Mouse (Mus musculus) thymus, adult 2 months (tissue): ENCODE measurements at regions not wholly inside any gene's neighbourhood (a gene's known extent, or its start where the extent isn't known, plus 50 kb on each side); places are given as distances from the start of the nearest gene placed in this dataset.

ENCODE experiments used
- DNase-seq: peaks from one replicate; pipeline ENCODE4 v3.0.0; 2021
- H3K27ac ChIP-seq: fragments of 200-500 bp; 2 replicates; pipeline ENCODE4 v1.5.1; 2012; ENCODE audit warnings: low read length, control low read depth; ENCODE audit not compliant: control insufficient read depth, insufficient read depth
- H3K27me3 ChIP-seq: fragments of 200-500 bp; 2 replicates; pipeline ENCODE4 v1.6.1; 2012; ENCODE audit warnings: mild to moderate bottlenecking, low read length, moderate library complexity, mixed read lengths; ENCODE audit not compliant: control insufficient read depth, insufficient read depth
- H3K36me3 ChIP-seq: fragments of 200-500 bp; 2 replicates; pipeline ENCODE4 v1.6.1; 2012; ENCODE audit warnings: mild to moderate bottlenecking, low read length, moderate library complexity; ENCODE audit not compliant: control insufficient read depth, insufficient read depth
- H3K4me1 ChIP-seq: fragments of 200-500 bp; replicated peaks from 2 replicates; pipeline ENCODE4 v1.6.1; 2012; ENCODE audit warnings: low read length; ENCODE audit not compliant: control insufficient read depth, insufficient read depth
- H3K4me3 ChIP-seq: fragments of 200-500 bp; 2 replicates; pipeline ENCODE4 v1.5.1; 2012; ENCODE audit warnings: mild to moderate bottlenecking, low read length, control low read depth, moderate library complexity; ENCODE audit not compliant: control insufficient read depth, insufficient read depth
- CTCF ChIP-seq: fragments of 200-500 bp; IDR thresholded peaks from 2 replicates; pipeline ENCODE4 v1.5.1; 2012; ENCODE audit warnings: mild to moderate bottlenecking, control low read depth, low read length, moderate library complexity, borderline replicate concordance; ENCODE audit not compliant: control insufficient read depth, poor library complexity, insufficient read depth; ENCODE audit errors: extremely low read depth
- POLR2A ChIP-seq: fragments of 200-500 bp; IDR thresholded peaks from 2 replicates; pipeline ENCODE4 v1.6.1; 2012; ENCODE audit warnings: mild to moderate bottlenecking, low read length, control low read depth, moderate library complexity; ENCODE audit not compliant: control insufficient read depth, poor library complexity, insufficient read depth; ENCODE audit errors: extremely low read depth
- WGBS: fragments of 180-500 bp; shearing (Covaris S2); methylation state at CpG from one replicate; pipeline ENCODE4 v1.1.7; 2018; 5-methylcytosine and 5-hydroxymethylcytosine counted together

DNA sequence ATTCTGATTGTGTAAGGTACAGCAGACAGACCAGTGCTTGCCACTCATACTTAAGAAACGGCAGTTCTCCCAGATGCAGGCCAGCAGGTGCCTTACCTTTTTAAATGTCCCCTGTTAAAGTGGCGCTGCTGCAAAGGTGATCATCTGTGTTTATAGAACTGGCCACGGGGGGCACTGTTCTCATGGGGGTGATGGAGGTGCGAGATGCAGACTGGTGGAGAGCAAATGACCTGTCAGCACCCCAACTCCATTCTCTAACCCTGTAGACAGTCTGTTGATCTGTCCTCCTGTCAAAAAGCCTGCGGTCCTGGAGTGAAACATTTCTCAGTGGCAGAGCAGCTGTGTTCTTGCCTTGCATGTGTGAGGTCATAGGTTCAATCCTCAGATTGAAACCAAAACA is 135.4 kb upstream of the Gm17728 start:
- no peak overlapping the region for H3K4me3 ChIP-seq
- H3K27ac ChIP-seq = no peak overlapping the region
- H3K4me1 ChIP-seq = no peaks in the 10 kb centered on the region
- no peak for DNase-seq
- TF ChIP-seq CTCF (no peak), POLR2A (no peak)
- H3K27me3 ChIP-seq = no peaks in the 10 kb centered on the region
- 68% methylated on average over 5 of the region's 5 CpGs for WGBS
- no peaks in the 10 kb centered on the region for H3K36me3 ChIP-seq

DNA sequence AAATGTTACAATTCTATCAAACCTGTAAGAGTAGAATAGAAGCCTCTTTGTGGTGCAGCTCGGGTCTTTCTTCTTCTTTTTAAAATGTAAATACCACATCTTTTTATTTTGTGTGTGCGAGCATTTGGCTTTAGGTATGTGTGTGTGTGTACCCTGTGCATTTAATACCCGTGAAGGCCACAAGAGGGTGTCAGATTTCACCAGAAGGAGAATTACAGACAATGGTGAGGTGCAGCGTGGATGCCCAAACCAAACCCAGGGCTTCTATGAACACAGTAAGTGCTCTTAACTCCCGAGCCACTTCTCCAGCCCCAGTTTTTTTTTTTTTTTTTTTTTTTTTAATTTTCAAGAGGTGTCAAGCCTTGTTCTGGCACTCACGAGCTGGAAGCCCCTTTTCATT is 135.0 kb upstream of the Gm17728 start:
- TF ChIP-seq POLR2A (no peak), CTCF (no peak)
- Histone ChIP-seq H3K4me3 (no peak overlapping the region), H3K4me1 (no peaks in the 10 kb centered on the region), H3K27ac (no peak overlapping the region), H3K27me3 (no peaks in the 10 kb centered on the region), H3K36me3 (no peaks in the 10 kb centered on the region)
- WGBS = 81% methylated on average over 6 of the region's 6 CpGs
- no peak for DNase-seq

DNA sequence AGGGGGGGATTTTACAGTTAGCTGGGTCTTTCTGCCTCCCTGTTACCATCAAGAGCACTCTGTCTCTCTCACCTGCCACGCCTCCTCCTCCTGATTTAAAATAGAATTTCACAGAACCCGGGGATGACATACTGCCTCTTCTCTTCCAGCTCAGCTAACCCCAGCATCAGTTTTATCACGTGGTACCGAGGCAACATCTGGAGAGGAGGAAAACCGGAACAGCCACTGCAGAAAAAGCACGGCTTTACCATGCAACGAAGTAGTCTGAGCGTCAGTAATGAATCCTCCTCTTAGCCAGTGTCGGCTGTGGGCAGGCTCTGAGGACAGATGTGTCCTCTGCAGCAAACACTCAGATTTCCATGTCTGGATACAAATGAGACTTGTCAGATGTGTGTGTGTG is 134.2 kb upstream of the Gm17728 start:
- TF ChIP-seq POLR2A (no peak), CTCF (no peak)
- WGBS = 87% methylated on average over 9 of the region's 9 CpGs
- H3K27ac ChIP-seq = no peak overlapping the region
- no peaks in the 10 kb centered on the region for H3K4me1 ChIP-seq
- H3K36me3 ChIP-seq = no peaks in the 10 kb centered on the region
- no peak for DNase-seq
- no peaks in the 10 kb centered on the region for H3K27me3 ChIP-seq
- no peak overlapping the region for H3K4me3 ChIP-seq

DNA sequence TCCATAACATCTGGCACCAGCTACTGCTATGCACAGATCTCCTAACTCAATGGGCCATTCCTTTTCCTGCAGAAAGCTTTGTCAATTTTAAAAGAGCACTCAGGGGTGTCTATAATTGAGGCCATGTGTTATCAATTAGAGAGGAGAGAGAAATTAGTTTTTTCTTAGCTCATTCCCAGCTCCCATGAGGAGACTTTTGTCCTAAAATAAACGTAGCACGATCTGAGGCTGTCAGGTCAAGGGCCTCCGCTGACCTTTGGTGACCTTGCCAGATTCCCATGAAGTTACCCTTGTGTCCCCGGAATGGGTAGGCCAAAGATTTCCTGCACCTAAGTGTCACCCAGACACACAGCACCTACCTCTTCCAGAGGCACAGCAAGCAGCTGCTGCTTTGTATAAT is 130.3 kb upstream of the Gm17728 start:
- no peaks in the 10 kb centered on the region for H3K36me3 ChIP-seq
- 92% methylated on average over 4 of the region's 4 CpGs for WGBS
- H3K4me1 ChIP-seq = no peaks in the 10 kb centered on the region
- H3K4me3 ChIP-seq = no peak overlapping the region
- DNase-seq = no peak
- H3K27ac ChIP-seq = no peak overlapping the region
- H3K27me3 ChIP-seq = no peaks in the 10 kb centered on the region
- TF ChIP-seq POLR2A (no peak), CTCF (no peak)

DNA sequence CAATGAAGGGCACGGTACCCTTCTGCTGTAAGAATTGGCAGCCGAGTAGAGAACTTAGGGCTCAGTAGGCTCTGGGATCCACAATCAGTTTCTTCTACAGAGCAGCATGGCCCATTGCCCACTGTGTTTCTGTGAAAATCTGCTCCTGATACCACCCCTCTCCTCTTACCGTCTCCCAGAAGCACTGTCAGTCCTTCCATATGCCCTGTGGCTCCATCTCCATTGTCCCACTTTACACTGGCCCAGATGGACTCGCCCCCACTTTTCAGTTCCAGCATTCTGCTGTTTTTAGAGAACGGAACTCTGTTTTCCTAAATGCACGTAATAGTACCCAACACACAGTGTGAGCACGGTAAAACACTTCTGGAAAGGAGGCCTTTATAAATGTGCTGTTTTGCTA is 129.6 kb upstream of the Gm17728 start:
- Histone ChIP-seq H3K36me3 (no peaks in the 10 kb centered on the region), H3K27ac (no peak overlapping the region), H3K27me3 (no peaks in the 10 kb centered on the region), H3K4me3 (no peak overlapping the region), H3K4me1 (no peaks in the 10 kb centered on the region)
- DNase-seq = no peak
- no peak for TF ChIP-seq POLR2A
- 92% methylated on average over 7 of the region's 7 CpGs for WGBS

DNA sequence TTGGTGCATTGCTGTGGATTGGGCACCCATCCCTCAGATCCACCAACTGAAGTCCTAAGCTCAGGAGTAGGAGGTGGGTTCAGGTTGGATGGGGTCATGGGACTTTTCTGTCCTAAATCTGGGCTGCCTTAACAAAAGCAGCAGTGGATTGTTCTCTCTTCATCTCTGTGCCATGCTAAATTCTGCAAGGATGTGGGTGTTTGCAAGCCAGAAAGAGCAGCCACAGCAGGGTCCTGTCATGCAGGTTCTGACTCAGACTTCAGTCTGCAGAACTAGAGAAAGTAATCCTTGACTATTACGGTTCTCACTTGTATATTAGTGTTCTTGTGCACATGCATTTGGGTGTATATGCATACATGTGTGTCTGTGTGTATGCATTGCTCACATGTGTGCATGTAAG is 125.5 kb upstream of the Gm17728 start:
- 94% methylated on average over 1 of the region's 1 CpGs for WGBS
- no peaks in the 10 kb centered on the region for H3K27me3 ChIP-seq
- H3K27ac ChIP-seq = no peak overlapping the region
- H3K4me3 ChIP-seq = no peak overlapping the region
- H3K4me1 ChIP-seq = no peaks in the 10 kb centered on the region
- DNase-seq = no peak
- H3K36me3 ChIP-seq = no peaks in the 10 kb centered on the region
- TF ChIP-seq CTCF (no peak), POLR2A (no peak)

DNA sequence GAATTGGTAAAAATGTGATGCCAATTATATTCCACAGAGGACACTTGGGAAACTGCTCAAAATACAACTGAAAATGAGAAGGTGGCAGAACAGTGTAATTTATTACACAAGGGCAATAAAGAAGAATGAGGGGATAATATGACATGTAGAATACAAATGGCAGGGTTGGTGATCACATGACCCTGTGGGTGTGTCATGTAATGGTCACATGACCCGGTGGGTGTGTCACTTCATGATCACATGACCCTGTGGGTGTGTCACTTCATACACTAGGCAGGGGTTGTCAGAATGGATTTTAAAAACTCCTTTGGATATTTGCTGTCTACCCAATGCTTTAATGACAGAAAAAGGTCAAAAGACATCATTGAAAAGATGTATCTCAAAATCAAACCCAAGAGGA is 123.6 kb upstream of the Gm17728 start:
- H3K4me1 ChIP-seq = no peaks in the 10 kb centered on the region
- H3K27ac ChIP-seq = no peak overlapping the region
- H3K36me3 ChIP-seq = no peaks in the 10 kb centered on the region
- 92% methylated on average over 1 of the region's 1 CpGs for WGBS
- DNase-seq = no peak
- no peaks in the 10 kb centered on the region for H3K27me3 ChIP-seq
- no peak overlapping the region for H3K4me3 ChIP-seq
- TF ChIP-seq CTCF (no peak), POLR2A (no peak)

DNA sequence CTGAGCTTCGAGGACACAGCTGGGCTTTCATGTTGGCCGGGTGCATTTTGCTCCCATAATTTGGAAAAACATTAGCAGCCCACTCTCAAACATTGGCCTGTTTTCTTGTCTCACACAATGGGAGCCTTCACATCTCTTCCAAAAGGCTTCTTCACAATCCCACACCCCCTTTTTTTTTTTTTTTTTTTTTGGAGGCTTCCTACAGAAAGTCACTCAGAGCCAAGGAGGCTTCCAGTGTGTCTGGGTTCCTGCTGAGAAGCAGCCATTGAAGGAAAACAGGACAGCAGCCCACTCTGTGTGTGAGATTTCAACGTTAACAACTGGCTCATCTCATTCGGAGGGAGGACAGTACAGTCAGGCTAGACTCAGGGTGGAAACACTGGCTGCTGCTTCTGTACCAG is 120.8 kb upstream of the Gm17728 start:
- Histone ChIP-seq H3K4me1 (no peaks in the 10 kb centered on the region), H3K4me3 (no peak overlapping the region), H3K27me3 (no peaks in the 10 kb centered on the region), H3K27ac (no peak overlapping the region), H3K36me3 (no peaks in the 10 kb centered on the region)
- 75% methylated on average over 4 of the region's 4 CpGs for WGBS
- TF ChIP-seq CTCF = no peak
- TF ChIP-seq POLR2A = no peak
- DNase-seq = no peak
